Mouse (Mus musculus) ZHBTc4 (cell line): ENCODE data around the gene Slc22a17.

Source experiments
- DNase-seq: peaks from one replicate; pipeline ENCODE4 v3.0.0-alpha.2; 2011; ENCODE audit warnings: low read depth, low spot score

The Slc22a17 gene

DNA sequence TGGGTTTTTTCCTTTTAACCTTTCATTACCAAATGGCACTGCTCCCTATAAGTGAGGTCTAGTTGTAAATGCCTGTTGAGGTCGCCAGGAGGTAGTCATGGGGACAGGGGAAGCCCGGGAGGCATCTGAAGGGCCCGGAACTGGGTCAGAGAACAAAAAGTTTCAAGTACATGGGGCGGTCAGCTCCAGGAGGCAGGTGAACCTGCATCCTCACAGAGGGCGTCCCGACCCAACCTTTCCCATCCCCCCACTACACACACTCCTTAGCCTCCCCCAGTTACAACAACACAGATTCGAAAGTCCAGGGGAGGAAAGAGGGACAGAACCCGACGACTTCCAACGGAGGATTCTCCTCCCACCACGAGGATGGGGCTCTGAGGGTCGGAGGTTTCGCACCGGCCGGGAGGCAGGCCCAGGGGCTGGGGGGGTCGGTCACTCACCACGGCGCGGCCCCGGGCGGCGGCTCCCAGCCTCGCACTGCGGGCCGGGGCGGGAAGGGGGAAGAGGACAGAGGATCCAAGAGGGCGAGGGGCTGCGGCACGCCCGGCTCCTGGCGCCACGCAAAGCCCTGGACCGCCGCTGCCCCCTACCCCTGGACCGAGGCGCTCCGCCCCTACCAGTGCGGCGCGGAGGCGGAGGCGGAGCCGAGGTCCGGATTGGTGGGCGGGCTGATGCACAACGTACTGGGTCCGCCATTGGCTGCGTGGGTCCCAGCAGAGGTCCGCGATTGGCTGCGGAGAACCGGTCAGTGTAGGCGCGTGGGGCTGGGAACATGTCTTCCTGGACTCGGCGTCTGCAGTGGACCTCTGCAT lies 49.2 kb downstream of the Slc22a17 start:
- peak; percentile 90 for DNase-seq

DNA sequence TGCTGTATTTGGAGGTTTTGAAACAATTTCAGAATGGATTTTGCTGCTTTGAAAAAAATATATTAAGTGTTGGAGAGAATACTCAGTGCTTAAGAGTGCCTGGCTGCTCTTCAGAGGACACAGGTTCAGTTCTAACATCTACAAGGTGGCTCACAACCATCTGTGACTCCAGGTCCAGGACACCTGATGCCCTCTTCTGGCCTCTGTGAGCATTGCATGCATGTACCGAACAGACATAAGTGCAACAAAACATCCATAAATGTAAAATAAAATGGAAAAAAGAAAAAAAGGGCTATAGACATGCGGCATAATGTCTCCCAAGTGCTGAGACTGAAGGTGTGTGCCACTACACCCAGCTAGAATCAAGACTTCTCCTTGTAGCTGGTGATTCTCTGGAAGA lies 52.4 kb downstream of the Slc22a17 start:
- peak; percentile 66 for DNase-seq

DNA sequence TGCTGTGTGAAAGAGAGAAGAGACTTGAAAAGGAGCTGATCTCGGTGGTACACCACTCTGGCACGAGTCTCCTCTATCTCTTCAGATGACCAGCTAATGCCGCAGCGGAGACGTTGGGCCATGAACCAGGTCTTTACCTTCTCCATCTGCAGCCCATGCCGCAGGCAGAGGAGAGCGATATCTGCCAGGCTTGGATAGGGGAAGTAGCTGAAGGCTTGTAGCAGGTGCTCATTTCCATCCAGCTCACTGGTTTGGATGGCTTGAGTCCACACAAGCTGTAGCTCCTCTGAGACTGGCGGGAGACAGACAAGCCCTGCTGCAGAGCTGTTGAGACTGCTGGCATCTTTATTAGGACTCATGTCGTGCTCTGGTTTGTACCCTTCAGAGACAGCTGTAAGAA lies 55.0 kb downstream of the Slc22a17 start:
- no peak for DNase-seq

DNA sequence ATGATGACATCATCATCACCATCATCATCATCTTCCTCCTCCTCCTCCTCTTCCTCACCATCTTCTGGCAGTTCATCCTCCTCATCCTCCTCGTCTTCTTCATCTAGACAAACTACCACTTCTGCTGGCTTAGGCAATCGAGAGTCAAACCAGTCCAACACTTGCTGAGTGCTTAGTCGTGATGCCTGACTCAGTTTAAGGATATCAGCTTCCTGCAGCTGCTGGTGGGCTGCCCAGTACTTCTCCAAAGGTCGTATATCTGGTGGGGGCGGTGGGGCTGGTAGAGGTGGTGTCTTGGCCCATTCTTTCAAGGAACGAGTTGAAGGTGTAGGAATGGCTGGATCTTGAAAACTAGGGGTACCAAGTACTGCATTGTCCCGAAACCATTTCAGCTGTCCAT lies 56.2 kb downstream of the Slc22a17 start:
- DNase-seq: no peak
